Mouse (Mus musculus) embryo, embryonic 11 days (tissue): Measurements from ENCODE around the gene Aebp1.

Experiments used
- DNase-seq: peaks from one replicate; pipeline ENCODE4 v3.0.0-alpha.2; 2015

Aebp1 gene

GRCm38 (mm10) chr11:5861678-5862393 is at the start of gene Aebp1:
Gene Aebp1, plus strand, starts transcription at chr11:5861947.
- peak; percentile 66 for DNase-seq

GRCm38 (mm10) chr11:5813381-5813780 is 48.4 kb upstream of the Aebp1 start:
- no peak for DNase-seq

GRCm38 (mm10) chr11:5819223-5819622 is 42.5 kb upstream of the Aebp1 start:
- DNase-seq, result no peak

- DNase-seq, result no peak
Measured at GRCm38 (mm10) chr11:5825432-5825831, 36.3 kb upstream of the Aebp1 start.

GRCm38 (mm10) chr11:5827931-5828330 is 33.8 kb upstream of the Aebp1 start:
- DNase-seq, result no peak

- DNase-seq, result no peak
Measured at GRCm38 (mm10) chr11:5828509-5829191, 33.1 kb upstream of the Aebp1 start.

GRCm38 (mm10) chr11:5829327-5829726 is 32.4 kb upstream of the Aebp1 start:
- DNase-seq, result no peak

- no peak for DNase-seq
Measured at GRCm38 (mm10) chr11:5834506-5834905, 27.2 kb upstream of the Aebp1 start.

GRCm38 (mm10) chr11:5835057-5835456 is 26.7 kb upstream of the Aebp1 start:
- no peak for DNase-seq

- peak; percentile 13 for DNase-seq
Measured at GRCm38 (mm10) chr11:5836126-5836525, 25.6 kb upstream of the Aebp1 start.

GRCm38 (mm10) chr11:5837251-5838246 is 24.2 kb upstream of the Aebp1 start, which contains the start of gene Polm:
Gene Polm, minus strand, starts transcription at chr11:5838016.
- DNase-seq, result peak; percentile 99

- DNase-seq, result no peak
Measured at GRCm38 (mm10) chr11:5840346-5840745, 21.4 kb upstream of the Aebp1 start.

GRCm38 (mm10) chr11:5841751-5842150 is 20.0 kb upstream of the Aebp1 start:
- no peak for DNase-seq

- no peak for DNase-seq
Measured at GRCm38 (mm10) chr11:5843131-5843530, 18.6 kb upstream of the Aebp1 start.

- DNase-seq, result no peak
Measured at GRCm38 (mm10) chr11:5846639-5847345, 15.0 kb upstream of the Aebp1 start.

- no peak for DNase-seq
Measured at GRCm38 (mm10) chr11:5848741-5849140, 13.0 kb upstream of the Aebp1 start.

GRCm38 (mm10) chr11:5849316-5849715 is 12.4 kb upstream of the Aebp1 start:
- DNase-seq, result no peak

GRCm38 (mm10) chr11:5850452-5850851 is 11.3 kb upstream of the Aebp1 start:
- no peak for DNase-seq

GRCm38 (mm10) chr11:5851021-5851736 is 10.6 kb upstream of the Aebp1 start:
- no peak for DNase-seq

GRCm38 (mm10) chr11:5852314-5852713 is 9.4 kb upstream of the Aebp1 start:
- DNase-seq, result no peak

GRCm38 (mm10) chr11:5855481-5855880 is 6.3 kb upstream of the Aebp1 start:
- DNase-seq, result no peak

- DNase-seq, result peak; percentile 20
Measured at GRCm38 (mm10) chr11:5855902-5856301, 5.8 kb upstream of the Aebp1 start.
